Mouse (Mus musculus) ES-Bruce4 (cell line): ENCODE results near the gene Lipe. TPM values are rescaled to one million over a fixed set of nuclear protein-coding genes. Genes with fewer than 3 reads are reported as not detected.
A peak's percentile ranks its signal among the peaks of the same experiment; 100 is the strongest.

Source experiments
- H3K27ac ChIP-seq: 2 replicates; pipeline ENCODE4 v1.5.1; 2012; ENCODE audit warnings: low read length, inconsistent platforms; ENCODE audit not compliant: insufficient read depth
- H3K27me3 ChIP-seq: 2 replicates; pipeline ENCODE4 v1.6.1; 2012; ENCODE audit warnings: mild to moderate bottlenecking, low read length, inconsistent platforms; ENCODE audit not compliant: control insufficient read depth, poor library complexity, insufficient read depth, severe bottlenecking
- H3K36me3 ChIP-seq: 2 replicates; pipeline ENCODE4 v1.6.1; 2012; ENCODE audit warnings: inconsistent platforms, mild to moderate bottlenecking, low read length, moderate library complexity; ENCODE audit not compliant: control insufficient read depth, poor library complexity, insufficient read depth, severe bottlenecking
- H3K4me1 ChIP-seq: one replicate; pipeline ENCODE4 v1.8.1; 2011; ENCODE audit warnings: low read length; ENCODE audit not compliant: control insufficient read depth, insufficient read depth
- H3K4me3 ChIP-seq: 2 replicates; pipeline ENCODE4 v1.5.1; 2011; ENCODE audit warnings: low read depth, mild to moderate bottlenecking, low read length
- H3K9ac ChIP-seq: 2 replicates; pipeline ENCODE4 v1.6.1; 2012; ENCODE audit warnings: low read depth, mild to moderate bottlenecking, inconsistent platforms; ENCODE audit not compliant: poor library complexity, severe bottlenecking
- H3K9me3 ChIP-seq: replicated peaks from 2 replicates; pipeline ENCODE4 v1.6.1; 2012; ENCODE audit warnings: mild to moderate bottlenecking, low read length, inconsistent platforms; ENCODE audit not compliant: control insufficient read depth, poor library complexity, insufficient read depth, severe bottlenecking
- CTCF ChIP-seq: IDR thresholded peaks from one replicate; pipeline ENCODE4 v1.8.1; 2011; ENCODE audit warnings: low read depth, low read length
- EP300 ChIP-seq: IDR thresholded peaks from 2 replicates; pipeline ENCODE4 v1.6.1; 2011; ENCODE audit warnings: low read depth, low read length; ENCODE audit not compliant: insufficient read depth
- POLR2A ChIP-seq: IDR thresholded peaks from one replicate; pipeline ENCODE4 v1.8.1; 2011; ENCODE audit warnings: low read length; ENCODE audit not compliant: insufficient read depth
- polyA plus RNA-seq: library from polyadenylated mRNA; stranded (reverse); fragments of >200 nt; gene quantifications from 2 replicates; pipeline ENCODE4 v1.2.4, GENCODE M21; 2011; ENCODE audit warnings: low read depth; ENCODE audit not compliant: missing spikeins, insufficient read depth, insufficient read length

The Lipe gene
- polyA plus RNA-seq, 1 experiment = 18.0 TPM

- Histone ChIP-seq H3K9ac (no peak overlapping the region), H3K4me1 (peaks cover 10% of the 10 kb centered on the region), H3K4me3 (no peak overlapping the region), H3K36me3 (no peaks in the 10 kb centered on the region), H3K9me3 (no peaks in the 10 kb centered on the region), H3K27ac (peak overlapping the region; percentile 91), H3K27me3 (no peaks in the 10 kb centered on the region)
- no peak for TF ChIP-seq EP300
- no peak for TF ChIP-seq CTCF
- TF ChIP-seq POLR2A = no peak
These were observed 37.0 kb upstream of the Lipe start for GRCm38 (mm10) chr7:25435546-25435851.

GRCm38 (mm10) chr7:25434654-25435545, 36.4 kb upstream of the Lipe start:
- Histone ChIP-seq H3K27me3 (no peaks in the 10 kb centered on the region), H3K9ac (no peak overlapping the region), H3K9me3 (no peaks in the 10 kb centered on the region), H3K4me1 (peaks cover 10% of the 10 kb centered on the region), H3K27ac (peak overlapping the region; percentile 99), H3K4me3 (no peak overlapping the region), H3K36me3 (no peaks in the 10 kb centered on the region)
- no peak for TF ChIP-seq POLR2A
- no peak for TF ChIP-seq CTCF
- TF ChIP-seq EP300 = no peak

GRCm38 (mm10) chr7:25433781-25434560, 35.5 kb upstream of the Lipe start:
- H3K9ac ChIP-seq = peak overlapping the region; percentile 38
- no peak overlapping the region for H3K4me3 ChIP-seq
- H3K4me1 ChIP-seq = peaks cover 10% of the 10 kb centered on the region
- H3K27me3 ChIP-seq = no peaks in the 10 kb centered on the region
- H3K9me3 ChIP-seq = no peaks in the 10 kb centered on the region
- peak overlapping the region; percentile 99 for H3K27ac ChIP-seq
- TF ChIP-seq CTCF = no peak
- TF ChIP-seq POLR2A = no peak
- no peak for TF ChIP-seq EP300
- H3K36me3 ChIP-seq = no peaks in the 10 kb centered on the region

GRCm38 (mm10) chr7:25433007-25433541, 34.6 kb upstream of the Lipe start:
- Histone ChIP-seq H3K27ac (peak overlapping the region; percentile 99), H3K9ac (no peak overlapping the region), H3K4me1 (peaks cover 10% of the 10 kb centered on the region), H3K27me3 (no peaks in the 10 kb centered on the region), H3K9me3 (no peaks in the 10 kb centered on the region), H3K36me3 (no peaks in the 10 kb centered on the region), H3K4me3 (no peak overlapping the region)
- no peak for TF ChIP-seq POLR2A
- peak; percentile 95 for TF ChIP-seq EP300

GRCm38 (mm10) chr7:25432381-25432780, 33.9 kb upstream of the Lipe start:
- Histone ChIP-seq H3K9me3 (no peaks in the 10 kb centered on the region), H3K4me3 (no peak overlapping the region), H3K27ac (peak overlapping the region; percentile 99), H3K36me3 (no peaks in the 10 kb centered on the region), H3K27me3 (no peaks in the 10 kb centered on the region), H3K9ac (no peak overlapping the region), H3K4me1 (peaks cover 10% of the 10 kb centered on the region)
- TF ChIP-seq EP300 = no peak
- TF ChIP-seq CTCF = no peak
- TF ChIP-seq POLR2A = no peak
